Mouse (Mus musculus) left cerebral cortex, adult 11 months (tissue): ENCODE measurements around the gene Sfmbt1.
"Not testable (repeated sequence)": the region's sequence is repeated elsewhere in the genome, so short reads cannot be mapped to it uniquely, and the experiment has no call there.

Source experiments
- DNase-seq: peaks from one replicate; pipeline ENCODE4 v3.0.0; 2022; ENCODE audit warnings: low spot score

Gene Sfmbt1

GRCm38 (mm10) chr14:30716953-30717285, 2.3 kb downstream of the Sfmbt1 start:
- DNase-seq = no peak

DNA sequence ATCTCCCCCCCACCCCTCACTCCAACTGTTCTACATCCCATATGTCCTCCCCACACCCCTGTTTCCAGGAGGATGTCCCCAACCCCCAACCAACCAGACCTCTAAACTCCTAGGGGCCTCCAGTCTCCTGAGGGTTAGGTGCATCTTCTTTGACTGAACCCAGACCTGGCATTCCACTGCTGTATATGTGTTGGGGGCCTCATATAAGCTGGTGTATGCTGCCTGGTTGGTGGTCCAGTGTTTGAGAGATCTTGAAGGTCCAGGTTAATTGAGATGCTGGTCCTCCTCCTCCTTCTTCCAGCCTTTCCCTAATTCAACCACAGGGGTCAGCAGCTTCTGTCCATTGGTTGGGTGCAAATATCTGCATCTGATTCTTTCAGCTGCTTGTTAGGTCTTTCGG, 4.0 kb downstream of the Sfmbt1 start:
- DNase-seq = not testable (repeated sequence)

DNA sequence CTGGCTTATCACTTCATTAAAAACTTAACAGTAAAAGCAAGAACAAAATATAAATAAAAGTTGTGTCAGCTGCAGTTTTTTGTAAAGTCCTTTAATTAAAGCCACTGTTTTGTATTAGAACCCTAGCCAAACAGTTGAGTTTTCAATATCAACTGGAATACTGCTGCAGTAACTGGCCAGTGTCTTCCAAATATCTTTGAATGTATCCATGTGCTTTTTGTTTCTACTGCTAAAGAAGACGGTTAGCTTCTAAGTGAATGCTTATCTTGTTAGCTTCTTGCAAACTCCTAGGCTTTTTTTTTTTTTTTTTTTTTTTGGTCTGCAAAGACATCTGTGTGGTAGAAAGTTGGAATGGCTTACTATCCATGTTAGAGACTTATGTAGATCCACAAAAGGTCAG, 4.9 kb downstream of the Sfmbt1 start:
- no peak for DNase-seq

GRCm38 (mm10) chr14:30721850-30722249, 7.2 kb downstream of the Sfmbt1 start:
- no peak for DNase-seq

GRCm38 (mm10) chr14:30722406-30722805, 7.8 kb downstream of the Sfmbt1 start:
- DNase-seq = no peak

DNA sequence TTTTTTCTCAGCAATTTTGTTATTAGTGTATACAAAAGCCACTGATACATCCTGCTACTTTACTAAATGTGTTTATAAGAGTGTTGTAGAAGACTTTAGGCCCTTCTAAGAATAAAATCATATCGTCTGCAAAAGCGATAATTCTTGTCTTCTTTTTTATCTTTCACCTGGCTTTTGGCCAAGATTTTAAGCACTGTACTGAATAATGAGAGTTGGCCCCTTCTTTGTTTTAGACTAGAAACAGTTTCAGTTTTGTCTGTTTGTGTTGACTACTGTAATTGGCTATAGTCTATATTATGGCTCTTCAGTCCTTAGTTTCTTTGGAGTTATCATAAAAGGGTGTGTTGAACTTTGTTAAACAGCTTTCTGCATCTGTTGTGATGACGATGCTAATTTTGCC, 17.2 kb downstream of the Sfmbt1 start:
- DNase-seq = no peak

GRCm38 (mm10) chr14:30734665-30735064, 20.0 kb downstream of the Sfmbt1 start:
- no peak for DNase-seq

DNA sequence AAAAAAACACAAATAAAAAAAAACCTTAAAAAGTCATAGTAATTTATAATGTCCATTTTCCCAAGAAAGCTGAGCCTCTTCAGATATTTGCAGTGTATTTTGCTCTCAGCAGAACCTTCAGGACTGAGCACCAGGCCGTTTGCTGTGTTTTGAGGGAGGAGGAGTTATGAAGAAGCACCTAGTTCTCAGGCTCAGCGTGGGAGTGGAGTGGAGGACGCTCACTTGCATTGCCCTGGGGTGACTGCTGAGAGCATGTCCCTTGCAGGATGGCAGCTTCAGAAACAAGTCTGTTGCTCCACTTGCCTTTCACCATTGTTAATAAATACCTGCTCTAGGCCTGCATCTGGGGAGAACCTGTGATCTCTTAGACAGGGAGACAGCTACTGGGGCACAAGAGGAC, 21.2 kb downstream of the Sfmbt1 start:
- DNase-seq = no peak

GRCm38 (mm10) chr14:30736413-30736812, 21.8 kb downstream of the Sfmbt1 start:
- DNase-seq = no peak

- no peak for DNase-seq
Measured at GRCm38 (mm10) chr14:30743891-30744290, 29.2 kb downstream of the Sfmbt1 start.

GRCm38 (mm10) chr14:30746160-30746559, 31.5 kb downstream of the Sfmbt1 start:
- no peak for DNase-seq

GRCm38 (mm10) chr14:30757239-30757638, 42.6 kb downstream of the Sfmbt1 start:
- DNase-seq = no peak

DNA sequence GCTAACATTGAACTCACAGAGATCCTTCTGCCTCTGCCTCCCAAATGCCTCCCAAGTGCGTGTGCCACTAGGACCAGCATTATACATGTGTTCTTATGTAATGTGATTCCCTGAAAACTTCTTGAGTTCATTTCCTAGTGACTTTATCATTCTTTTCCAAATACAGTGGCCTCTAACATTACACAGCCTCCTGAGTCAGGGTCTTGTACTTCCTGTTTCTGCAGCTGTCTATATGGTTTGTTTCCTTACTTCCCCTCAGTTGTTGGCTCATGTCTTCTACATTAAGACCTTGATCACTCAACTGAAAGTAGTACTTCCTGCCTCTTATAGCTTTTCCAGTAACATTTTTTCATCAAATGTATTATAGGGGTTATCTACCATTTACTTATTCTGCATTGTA, 46.6 kb downstream of the Sfmbt1 start:
- DNase-seq = no peak

GRCm38 (mm10) chr14:30762131-30762903, 47.7 kb downstream of the Sfmbt1 start:
- DNase-seq = no peak

DNA sequence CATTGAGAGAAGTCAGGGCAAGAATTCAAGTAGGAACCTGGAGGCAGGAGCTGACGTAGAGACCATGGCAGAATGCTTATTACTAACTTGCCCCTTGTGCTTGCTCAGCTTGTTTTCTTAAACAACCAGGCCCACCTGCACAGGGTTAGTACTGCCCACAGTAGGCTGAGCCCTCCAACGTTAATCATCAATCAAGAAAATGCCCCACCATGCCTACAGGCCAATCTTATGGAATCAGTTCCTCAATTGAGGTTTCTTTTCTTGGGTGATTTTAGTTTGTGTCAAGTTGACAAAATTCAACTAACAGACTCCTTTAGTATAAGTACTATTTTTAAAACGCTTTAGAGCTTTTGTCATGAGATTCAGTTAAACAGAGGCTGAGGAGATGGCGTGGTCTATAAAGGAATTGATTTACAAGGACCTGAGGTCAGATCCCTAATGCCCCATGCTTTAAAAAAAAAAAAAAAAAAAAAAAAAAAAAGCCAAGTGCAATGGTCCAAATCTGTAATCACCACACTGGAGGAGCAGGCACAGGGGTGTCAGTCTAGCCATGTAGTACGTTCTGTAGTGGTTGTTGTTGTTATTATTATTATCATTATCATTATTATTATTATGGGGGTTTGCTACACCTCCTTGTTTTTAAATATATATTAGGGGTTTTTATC, 48.4 kb downstream of the Sfmbt1 start:
- no peak for DNase-seq

DNA sequence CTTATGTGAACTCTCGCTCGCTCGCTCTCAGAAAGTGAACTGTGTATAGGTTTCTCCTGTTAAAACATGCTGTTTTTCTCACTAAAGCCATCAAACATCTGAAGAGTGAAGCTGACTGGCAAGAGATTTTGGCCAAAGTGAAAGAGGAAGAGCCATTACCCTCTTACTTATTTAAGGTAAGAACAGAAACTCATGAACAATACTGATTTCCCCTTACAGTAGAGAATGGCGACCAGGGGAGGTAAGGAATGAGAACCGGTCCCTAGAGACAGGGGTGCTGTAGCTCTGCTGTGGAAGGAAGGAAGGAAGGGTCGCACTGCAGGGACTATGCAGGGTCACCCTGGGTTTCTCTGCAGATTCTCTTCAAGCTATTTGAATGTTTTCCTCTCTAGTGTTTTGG, 70.0 kb downstream of the Sfmbt1 start:
- no peak for DNase-seq

- DNase-seq = no peak
Measured at GRCm38 (mm10) chr14:30789471-30789870, 74.8 kb downstream of the Sfmbt1 start.

- no peak for DNase-seq
Measured at GRCm38 (mm10) chr14:30792871-30793270, 78.2 kb downstream of the Sfmbt1 start.

- DNase-seq = no peak
Measured at GRCm38 (mm10) chr14:30801756-30802155, 87.1 kb downstream of the Sfmbt1 start.

DNA sequence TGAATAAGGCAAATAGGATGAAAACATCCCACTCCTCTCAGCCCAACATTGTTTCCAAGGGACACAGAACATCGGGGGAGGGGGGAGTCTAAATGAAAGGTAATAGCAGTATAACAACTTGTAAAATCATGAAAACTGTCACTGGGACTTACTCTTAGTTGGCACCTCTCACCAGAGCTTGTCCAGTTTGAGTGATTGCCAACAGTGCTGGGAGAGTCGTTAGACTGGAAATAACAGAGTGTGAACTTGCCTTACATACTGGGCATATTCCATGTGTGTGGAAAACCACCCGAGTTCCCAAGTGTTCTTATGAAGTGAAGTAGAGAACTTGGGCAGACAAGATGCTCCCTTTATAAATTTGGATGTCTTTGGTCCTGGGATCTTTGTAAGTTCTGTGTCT, 106.5 kb downstream of the Sfmbt1 start:
- no peak for DNase-seq

DNA sequence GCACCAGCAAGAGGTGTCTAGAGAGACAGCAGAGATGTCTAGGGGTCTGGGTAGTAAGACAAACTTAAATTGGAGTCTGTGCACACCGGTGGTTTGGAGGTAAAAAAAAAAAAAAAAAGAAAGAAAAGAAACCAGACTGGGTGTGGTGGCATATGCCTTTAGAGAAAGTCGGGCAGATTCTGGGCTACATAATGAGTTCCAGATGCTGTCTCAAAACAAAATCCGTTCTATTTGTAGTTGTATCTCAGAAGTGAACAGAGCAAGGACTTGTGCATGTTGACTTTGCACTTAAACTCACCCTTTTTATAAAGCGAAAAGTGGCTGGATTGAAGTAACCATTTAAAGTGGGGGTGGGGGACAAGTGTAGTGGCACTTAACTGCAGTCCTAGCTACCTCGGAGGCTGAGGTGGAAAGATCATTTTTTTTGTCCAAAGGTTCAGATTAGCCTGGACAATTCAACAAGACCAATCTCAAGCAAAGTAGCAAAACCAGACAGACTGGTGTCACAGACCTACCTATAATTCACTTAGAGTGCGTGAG, 109.9 kb downstream of the Sfmbt1 start:
- DNase-seq = no peak

DNA sequence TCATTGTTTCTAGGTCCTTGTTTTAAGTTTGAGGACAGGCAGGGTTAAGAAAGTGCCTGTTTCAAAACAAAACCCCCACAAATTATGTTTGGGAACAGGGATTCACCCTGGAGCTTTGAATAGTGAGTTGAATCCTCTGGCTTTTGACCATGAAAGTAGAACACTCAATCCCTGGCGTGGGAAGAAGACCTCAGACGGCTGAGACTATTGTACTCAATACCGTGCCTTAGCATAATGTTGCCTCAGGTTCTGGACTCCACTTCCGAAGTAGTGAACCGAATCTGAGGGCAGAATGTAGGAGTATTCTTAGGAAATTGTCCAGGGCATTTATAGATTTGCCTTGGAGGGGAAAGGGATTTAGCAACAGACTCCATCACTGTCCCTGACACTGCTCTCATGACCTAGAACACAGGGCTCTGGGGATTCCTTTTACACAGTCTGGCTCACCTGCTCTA, 110.4 kb downstream of the Sfmbt1 start:
- DNase-seq = no peak

DNA sequence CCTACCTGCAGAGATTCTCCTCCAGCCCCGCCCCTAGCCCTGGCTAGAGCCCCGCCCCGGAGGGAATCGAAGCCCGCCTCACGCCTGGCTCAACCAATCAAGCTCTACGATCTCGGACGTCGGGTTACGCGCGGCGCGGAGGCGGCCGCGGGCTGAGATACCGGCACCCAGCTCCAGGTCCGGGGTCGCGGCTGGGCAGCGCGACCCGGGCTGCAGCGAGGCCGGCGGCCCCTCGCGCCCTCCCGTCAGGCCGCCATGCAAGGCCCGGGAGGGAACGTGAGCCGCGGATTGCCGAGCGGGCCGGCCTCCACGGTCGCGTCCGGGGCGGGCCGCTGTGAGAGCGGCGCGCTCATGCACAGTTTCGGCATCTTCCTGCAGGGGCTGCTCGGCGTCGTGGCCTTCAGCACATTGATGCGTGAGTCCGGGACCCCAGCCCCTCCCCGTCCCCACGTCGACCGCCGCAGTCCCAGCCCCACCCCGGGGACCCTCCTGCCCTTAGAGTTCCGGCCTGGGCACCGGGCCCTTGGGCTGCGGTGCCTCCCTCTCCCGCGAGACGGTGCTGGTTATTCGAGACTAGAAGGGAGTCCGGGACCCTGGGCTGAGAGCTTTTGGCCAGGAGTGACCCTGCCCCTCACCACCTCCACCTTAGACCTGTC, 111.0 kb downstream of the Sfmbt1 start, which contains the start of gene Tmem110:
TSS of gene Tmem110 (plus strand) at position 115 of the 656 bp plus-strand sequence.
- DNase-seq = peak; percentile 71
